Mouse (Mus musculus): Measurements from ENCODE around the gene Fth1.
"Not testable (repeated sequence)": the region's sequence is repeated elsewhere in the genome, so short reads cannot be mapped to it uniquely, and the experiment has no call there.

The Fth1 gene

GRCm38 (mm10) chr19:9980258-9980657 lies at the start of gene Fth1:
Gene Fth1, plus strand, starts transcription at chr19:9980598.
- DNase-seq = no peak

DNA sequence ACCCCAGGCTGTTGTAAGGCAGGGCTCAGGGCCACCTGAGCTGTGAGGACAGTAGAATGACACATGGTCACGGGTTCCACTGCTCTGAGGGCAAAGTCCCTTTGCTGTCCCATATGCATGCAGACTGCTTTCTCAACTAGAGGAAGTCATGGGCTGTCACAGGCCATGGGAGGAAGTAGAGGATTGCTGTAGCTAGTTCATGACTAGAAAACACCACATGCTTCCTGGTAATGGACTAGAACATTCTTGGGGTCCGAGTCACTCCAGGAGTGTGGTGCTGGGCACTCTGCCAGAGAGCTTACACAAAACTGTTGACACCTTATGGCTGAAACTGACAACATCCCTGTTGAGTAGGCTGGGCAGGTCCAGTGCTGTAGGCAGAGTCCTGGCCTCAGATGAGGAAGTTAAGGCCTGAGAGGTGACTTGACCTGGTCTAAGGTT lies 49.2 kb upstream of the Fth1 start:
- not testable (repeated sequence) for DNase-seq

DNA sequence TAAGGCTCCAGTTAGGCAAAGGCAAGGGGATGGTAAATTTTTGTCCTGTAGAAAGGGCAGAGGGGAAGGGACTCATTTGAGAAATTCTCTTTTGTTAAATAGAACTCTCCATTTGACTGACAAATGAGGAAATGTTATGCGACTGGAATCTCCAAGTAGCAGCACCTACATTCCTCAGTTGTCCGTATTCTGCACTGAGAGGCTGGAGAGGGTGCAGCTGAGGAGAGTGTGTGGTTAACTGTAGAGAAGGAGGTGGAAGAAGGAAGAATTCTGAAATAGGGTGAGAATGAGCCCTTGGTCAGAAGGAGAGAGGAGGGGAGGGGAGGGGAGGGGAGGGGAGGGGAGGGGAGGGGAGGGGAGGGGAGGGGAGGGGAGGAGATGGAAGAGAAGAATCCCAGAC lies 46.5 kb upstream of the Fth1 start:
- no peak for DNase-seq

DNA sequence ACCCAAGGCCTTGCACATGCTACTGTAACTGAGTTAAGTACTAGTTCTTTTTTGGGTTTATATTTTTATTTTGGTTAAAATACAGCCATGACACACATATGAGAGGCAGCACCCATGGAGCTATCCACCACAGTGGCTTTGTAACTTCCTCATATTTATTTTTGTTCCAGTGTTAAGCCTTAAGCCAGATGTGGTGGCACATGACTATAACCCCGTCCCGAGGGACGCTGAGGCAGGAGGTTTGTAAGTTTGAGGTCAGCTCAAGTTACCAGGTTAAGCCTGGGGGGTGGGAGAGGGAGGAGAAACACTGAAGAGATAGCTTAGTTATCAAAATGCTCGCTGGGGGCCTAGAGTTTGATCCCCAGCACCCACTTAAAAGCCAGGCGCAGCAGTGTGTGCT lies 43.8 kb upstream of the Fth1 start:
- DNase-seq = no peak

DNA sequence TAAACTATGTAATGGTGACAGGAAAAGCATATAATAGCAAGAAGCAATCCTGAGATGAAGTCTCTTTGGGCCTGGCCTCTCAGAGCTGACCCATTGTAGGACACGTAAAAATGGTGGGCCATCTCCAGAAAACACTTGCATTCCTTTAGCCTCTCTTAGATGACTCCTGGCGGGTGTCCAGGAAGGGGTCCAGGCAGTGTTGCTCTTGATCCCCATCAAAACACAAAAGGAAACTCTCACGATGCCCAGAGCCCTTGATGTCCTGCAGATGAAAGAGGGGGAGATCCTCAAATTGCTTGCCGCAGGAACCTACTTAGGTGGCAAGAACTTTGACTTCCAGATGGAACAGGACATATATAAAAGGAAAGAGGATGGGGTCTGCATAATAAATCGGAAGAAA lies 43.0 kb upstream of the Fth1 start:
- no peak for DNase-seq

- no peak for DNase-seq
Observed at GRCm38 (mm10) chr19:9938156-9938823, 42.1 kb upstream of the Fth1 start.

GRCm38 (mm10) chr19:9938824-9939303 lies 41.5 kb upstream of the Fth1 start:
- no peak for DNase-seq

DNA sequence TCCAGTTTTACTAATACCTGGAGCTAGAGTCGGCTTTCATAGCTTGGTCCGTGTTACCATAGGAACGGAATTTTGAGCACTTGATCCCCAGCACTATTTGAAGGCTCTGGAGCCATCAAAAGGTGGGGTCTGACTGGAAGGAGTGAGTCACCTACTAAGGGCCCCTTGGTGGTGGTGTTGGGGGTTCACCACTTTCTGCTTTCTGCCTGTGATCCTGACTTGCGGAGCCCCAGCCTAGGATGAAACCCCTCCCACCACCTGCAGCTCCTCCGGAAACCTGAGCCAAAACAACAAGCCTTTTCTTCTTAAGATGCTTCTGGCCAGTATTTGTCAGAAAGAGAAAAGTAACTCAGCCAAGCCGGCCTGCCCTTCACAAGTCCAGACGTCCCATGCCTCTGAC lies 40.6 kb upstream of the Fth1 start:
- DNase-seq = no peak

DNA sequence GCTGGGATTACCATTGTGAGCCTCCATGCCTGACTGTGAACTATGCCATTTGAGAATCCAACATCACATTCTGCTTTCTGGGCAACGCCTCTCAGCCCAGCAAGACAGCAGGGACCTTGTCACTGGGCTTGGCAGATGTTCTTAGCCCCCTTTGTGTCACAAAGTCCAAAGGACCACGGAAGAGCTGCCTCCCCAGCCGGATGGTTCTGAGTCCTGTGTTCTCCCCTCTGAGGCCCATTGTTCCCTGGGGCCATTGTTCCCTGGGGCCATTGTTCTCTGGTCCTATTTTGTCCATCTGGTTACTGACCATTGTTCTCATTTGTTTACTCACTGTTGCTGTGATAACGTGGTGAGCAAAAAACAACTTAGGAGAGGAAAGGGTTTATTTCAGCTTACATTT lies 39.5 kb upstream of the Fth1 start:
- DNase-seq = no peak

- DNase-seq = no peak
Observed at GRCm38 (mm10) chr19:9941809-9942208, 38.6 kb upstream of the Fth1 start.

DNA sequence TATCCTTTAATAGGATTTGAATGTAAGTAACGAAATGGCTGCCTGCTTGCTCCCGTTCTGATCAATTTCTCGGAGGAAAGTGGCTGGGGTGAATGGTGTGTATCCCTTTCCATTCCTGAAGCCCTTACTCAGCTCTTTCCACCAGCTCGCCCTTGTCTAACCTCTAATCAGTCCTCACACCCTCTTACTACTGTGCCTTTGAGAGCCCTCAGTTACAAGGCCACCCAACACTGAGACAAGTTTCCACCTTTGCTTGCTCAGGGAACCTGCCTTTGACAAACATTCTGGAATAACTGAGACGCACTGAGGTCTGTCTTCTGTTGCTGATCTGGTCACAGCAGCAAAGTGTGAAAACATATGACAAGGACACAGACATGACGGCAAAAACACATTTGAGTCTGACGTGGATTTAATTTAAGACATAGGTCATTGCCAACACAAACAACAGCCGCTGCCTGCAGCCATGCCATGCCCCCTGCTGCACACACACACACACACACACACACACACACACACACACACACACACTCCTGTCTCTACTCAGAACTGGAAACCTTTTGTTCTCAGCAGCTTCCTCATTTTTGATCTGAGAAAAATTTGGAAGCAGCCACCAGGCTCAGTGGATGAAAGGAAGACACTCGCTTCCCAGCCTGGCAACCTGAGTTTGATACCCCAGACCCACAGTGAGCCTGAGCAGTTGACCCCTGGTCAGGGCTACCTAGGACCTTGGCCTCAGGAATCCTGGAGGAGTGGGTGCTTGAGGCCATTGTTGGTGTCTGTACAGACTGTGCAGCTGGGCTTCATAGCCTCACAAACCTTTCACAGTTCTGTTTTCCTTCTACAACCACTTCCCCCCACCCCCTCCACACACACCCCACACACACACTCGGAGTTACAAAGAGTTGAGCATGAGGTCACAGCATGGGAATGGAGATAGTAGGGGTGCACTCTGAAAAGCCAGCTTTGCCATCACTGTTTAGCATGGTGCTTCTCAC lies 37.6 kb upstream of the Fth1 start:
- no peak for DNase-seq

- no peak for DNase-seq
Observed at GRCm38 (mm10) chr19:9945800-9946564, 34.4 kb upstream of the Fth1 start.

- no peak for DNase-seq
Observed at GRCm38 (mm10) chr19:9946986-9947385, 33.4 kb upstream of the Fth1 start.

DNA sequence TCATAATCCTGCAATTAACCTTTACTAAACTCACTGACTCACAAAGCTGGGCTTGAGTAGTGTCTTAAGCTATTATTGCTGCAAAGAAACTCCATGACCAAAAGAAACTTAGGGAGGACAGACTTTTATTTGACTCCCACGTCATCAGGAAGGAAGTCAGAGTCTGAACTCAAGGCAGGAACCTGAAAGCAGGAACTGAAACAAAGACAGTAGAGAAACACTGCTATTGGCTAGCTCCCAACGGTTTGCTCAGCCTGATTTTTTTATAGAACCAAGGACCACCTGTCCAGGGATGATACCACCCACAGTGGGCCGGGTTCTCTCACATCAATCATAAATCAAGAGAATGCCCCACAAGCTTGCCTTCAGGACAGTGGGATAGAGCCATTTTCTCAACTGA lies 28.0 kb upstream of the Fth1 start:
- no peak for DNase-seq

DNA sequence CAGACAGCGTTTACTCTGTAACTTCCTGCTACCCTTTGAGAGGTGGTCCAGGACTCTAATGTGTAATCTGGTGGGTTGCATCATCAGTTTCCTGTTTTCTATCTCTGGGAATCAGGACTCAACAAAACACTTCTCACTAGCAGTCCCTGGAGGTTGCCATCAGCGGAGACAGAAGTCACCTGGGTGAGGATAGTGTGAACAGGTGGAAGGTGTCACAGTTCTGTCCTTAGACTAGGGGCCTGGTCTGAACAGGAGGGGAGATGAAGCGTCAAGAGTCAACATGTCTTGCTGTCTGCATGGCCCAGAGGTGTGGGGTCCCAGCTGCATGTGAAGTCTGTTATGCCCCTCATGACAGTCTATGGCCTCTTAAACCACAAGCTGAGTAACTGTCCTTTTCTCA lies 27.5 kb upstream of the Fth1 start:
- no peak for DNase-seq

DNA sequence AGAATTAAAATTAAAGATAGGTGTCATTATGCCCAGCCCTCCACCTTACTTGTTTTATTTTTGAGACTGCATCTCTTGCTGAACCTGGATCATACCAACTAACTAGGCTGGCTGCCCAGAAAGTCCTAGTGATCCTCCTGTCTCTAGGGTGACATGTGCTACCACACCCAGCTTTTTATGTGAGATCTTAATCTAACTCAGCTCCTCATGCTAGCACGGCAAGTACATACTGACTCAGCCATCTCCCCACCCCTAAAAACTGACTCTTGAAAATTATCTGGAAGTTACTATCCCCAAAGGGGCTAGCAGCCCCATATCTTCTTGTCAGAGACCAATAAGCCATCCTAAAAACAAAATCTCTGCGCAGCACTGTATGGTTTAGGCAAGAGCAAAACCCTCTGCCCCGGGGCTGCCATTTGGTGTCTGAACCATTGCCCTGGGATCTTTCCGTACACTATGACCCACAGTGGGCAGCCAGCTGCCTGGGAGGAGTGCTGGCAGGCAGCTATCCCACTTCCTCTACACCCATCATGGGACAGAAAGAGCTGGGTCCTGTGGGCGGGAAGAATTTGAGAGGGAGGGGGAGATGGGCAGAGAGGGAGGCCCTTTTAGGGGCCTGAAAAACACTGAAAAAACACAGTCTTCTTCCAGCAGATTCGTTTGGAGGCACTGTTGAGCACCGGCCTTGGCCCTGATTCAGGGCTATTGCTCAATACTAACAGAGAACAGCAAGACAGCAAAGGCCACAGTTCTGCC lies 26.2 kb upstream of the Fth1 start:
- peak; percentile 7 to 8 for DNase-seq

DNA sequence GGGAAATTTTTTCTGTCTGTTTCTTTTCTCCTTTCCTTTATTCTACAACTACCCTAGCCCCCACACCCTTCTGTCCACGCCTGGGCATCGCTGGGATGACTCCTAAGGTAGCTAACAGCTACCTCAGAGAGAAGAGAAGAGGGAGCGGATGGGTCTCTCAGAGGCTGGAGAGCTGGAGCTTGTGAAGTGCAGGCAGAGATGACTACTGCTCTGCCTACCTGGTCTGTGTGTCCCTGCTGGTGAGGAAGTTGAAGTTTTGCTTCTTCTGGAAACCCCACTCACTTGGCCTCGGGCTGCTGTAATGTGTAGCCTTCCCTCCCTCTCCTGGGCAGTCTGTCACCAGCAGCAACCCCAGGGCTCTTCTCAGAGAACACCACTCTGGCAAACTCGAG lies 25.6 kb upstream of the Fth1 start:
- no peak for DNase-seq

GRCm38 (mm10) chr19:9955438-9955837 lies 25.0 kb upstream of the Fth1 start:
- DNase-seq = no peak

GRCm38 (mm10) chr19:9956624-9957388 lies 23.6 kb upstream of the Fth1 start:
- no peak for DNase-seq

DNA sequence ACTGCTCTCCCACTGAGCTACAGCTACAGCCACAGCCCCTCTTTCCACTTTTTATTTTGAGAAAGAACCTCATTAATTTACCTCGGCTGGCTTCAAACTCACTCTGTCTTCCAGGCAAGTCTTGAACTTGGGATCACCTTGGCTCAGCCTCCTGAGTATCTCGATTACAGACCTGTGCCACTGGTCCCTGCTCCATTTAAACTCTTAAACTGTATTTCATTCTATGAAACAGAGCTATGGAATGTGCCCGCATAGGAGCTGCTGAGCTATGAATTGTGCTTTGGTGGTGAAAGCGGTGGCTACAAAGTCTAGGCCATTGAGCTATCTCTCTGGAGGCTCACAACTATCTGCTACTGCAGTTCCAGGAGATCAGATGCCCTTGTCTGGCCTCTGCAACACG lies 22.4 kb upstream of the Fth1 start:
- no peak for DNase-seq

DNA sequence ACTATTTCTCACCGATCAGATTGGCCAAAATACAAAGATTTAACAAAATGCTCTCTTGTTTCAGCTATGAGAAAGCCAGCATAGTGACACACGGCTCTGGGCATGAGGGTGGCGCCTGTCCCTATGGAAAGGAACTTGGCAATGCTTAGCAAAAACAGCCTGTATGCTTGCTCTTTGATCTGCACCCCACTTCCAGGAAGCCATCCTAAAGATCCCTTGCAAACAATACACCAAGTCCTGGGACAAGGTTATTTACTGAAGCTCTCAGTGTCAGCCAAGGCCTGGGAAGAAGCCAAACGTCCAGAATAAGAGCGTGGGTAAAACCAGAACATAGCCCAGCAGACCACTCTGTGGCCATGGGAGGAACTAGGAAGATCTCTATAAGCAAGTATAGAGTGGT lies 19.6 kb upstream of the Fth1 start:
- DNase-seq = no peak
